ENCODE assay signal across 8 mouse cellular contexts in the genomic region with DNA sequence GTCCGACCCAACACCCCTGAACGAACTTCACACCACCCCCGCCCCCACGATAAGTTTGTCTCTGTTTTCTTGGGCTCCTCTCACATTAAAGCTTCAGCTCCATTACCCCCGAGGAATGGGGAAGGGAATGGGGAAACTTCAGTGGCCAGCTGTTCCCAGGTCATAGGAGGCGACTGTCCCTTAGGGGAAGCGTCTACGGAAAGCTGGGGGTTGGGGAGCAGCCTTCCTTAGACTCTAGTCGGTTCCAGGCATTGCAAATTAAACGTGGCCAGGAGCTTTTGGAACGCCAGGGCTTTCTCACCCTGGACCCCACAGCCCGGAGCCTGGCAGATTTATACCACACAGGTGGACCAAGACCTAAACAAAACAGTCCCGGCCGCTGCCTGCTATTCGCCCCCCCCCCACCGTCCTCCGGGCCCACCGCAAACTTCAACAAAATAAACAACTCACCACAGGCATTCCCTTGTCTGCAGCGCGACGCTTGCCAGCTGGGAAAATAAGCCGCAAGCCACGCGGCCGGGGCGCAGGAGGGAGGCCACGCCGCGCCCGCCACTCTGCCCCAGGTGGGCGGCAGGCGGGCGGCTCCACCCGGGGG. TPM values are rescaled to one million over a fixed set of nuclear protein-coding genes. Genes with fewer than 3 reads are reported as not detected.
DNase-seq lines count a peak whose midpoint lies in the region; ATAC-seq and TF ChIP-seq lines count a peak whose summit lies in the region.

No protein-coding gene starts in this region.

- H3K9me3 ChIP-seq in limb, embryonic 11.5 days (ENCODE audit: control insufficient read depth, low read length), result no peaks in the 10 kb centered on the region
- no peaks in the 10 kb centered on the region for H3K9me3 ChIP-seq in neural tube, embryonic 15.5 days (replicated peaks)

- H3K4me3 ChIP-seq in gastrocnemius, adult 2 months, result peak overlapping the region; percentile 84
- H3K4me3 ChIP-seq in limb, embryonic 11.5 days (ENCODE audit: low read depth, low read length), result peak overlapping the region; percentile 47
- H3K4me3 ChIP-seq in neural tube, embryonic 15.5 days (replicated peaks), result peak overlapping the region; percentile 67

- H3K27ac ChIP-seq in gastrocnemius, adult 2 months, result peak overlapping the region; percentile 98
- H3K27ac ChIP-seq in limb, embryonic 11.5 days (replicated peaks; ENCODE audit: low read depth, low read length), result peak overlapping the region; percentile 92
- H3K27ac ChIP-seq in neural tube, embryonic 15.5 days (replicated peaks), result peak overlapping the region; percentile 87

- intact Hi-C loops in gastrocnemius, adult 2 months (cut with DNase I), result no loop called here
- intact Hi-C loops in heart, postnatal 10 days (cut with DNase I), result no loop called here

- peak; percentile 59 for DNase-seq in gastrocnemius, adult 2 months
- no peak for DNase-seq in gastrocnemius, adult 8-10 months (ENCODE audit: low spot score in 2 of 2)
- peak; percentile 74 for DNase-seq in embryo, embryonic 11 days
- DNase-seq in heart, postnatal 10 days, result peak; percentile 41 to 48
- peak; percentile 74 for DNase-seq in limb, embryonic 11.5 days (ENCODE audit: low spot score)
- no peak for DNase-seq in thymus, adult 18-20 months
- DNase-seq in frontal cortex, postnatal 36 days (ENCODE audit: low spot score in 2 of 2), result no peak

- peak; percentile 18 for ATAC-seq in limb, embryonic 11.5 days (ENCODE audit: insufficient number of reproducible peaks, low FRiP score, low TSS enrichment, low read depth)
- ATAC-seq in neural tube, embryonic 15.5 days (ENCODE audit: low FRiP score), result no peak; the same call in 1 of the 2 replicates

- peak overlapping the region; percentile 74 for H3K4me2 ChIP-seq in limb, embryonic 11.5 days (ENCODE audit: low read depth, severe bottlenecking)
- H3K4me2 ChIP-seq in neural tube, embryonic 15.5 days, result peak overlapping the region; percentile 88

- H3K9ac ChIP-seq in limb, embryonic 11.5 days (ENCODE audit: low read length), result peak overlapping the region; percentile 72
- peak overlapping the region; percentile 78 for H3K9ac ChIP-seq in neural tube, embryonic 15.5 days (replicated peaks)

- TF ChIP-seq CTCF in gastrocnemius, adult 2 months (IDR thresholded peaks at IDR 0.05), result no peak

- WGBS in limb, embryonic 11.5 days, result under 1% methylated on average over 33 of the region's 34 CpGs
- under 1% methylated on average over 33 of the region's 34 CpGs for WGBS in neural tube, embryonic 15.5 days

- H3K36me3 ChIP-seq in limb, embryonic 11.5 days (ENCODE audit: control insufficient read depth, insufficient read depth, low read length), result no peaks in the 10 kb centered on the region
- H3K36me3 ChIP-seq in neural tube, embryonic 15.5 days, result no peaks in the 10 kb centered on the region

- H3K4me1 ChIP-seq in limb, embryonic 11.5 days (ENCODE audit: control insufficient read depth, insufficient read depth, low read length), result peaks cover 8% of the 10 kb centered on the region; the same call in 1 of the 2 replicates
- peaks cover 30% of the 10 kb centered on the region for H3K4me1 ChIP-seq in neural tube, embryonic 15.5 days

- 0 out of 2 replicates have a peak, but pooled peaks cover 5% of the 10 kb centered on the region for H3K27me3 ChIP-seq in limb, embryonic 11.5 days (ENCODE audit: control insufficient read depth, insufficient read depth, low read length)
- H3K27me3 ChIP-seq in neural tube, embryonic 15.5 days (replicated peaks), result no peaks in the 10 kb centered on the region

RNA-seq across cellular contexts. Expression of a gene that starts 0.6 kb away (rescaled TPM):
- 10 to 100 TPM; 39.2 to 41.3 TPM for total RNA-seq in gastrocnemius, adult 2 months (2021)
- 10 to 100 TPM; 36.9 to 46.0 (median 41.8) TPM for total RNA-seq in gastrocnemius, adult 8-10 months (2022)
- total RNA-seq in heart, postnatal 10 days (2021), result 10 to 100 TPM; 25.8 to 26.9 TPM
- polyA plus RNA-seq in limb, embryonic 11.5 days (2014; fragmentation: Nextera tagmentation; extraction: Ambion mirVana), result 19.4 and 21.8 TPM in 2 replicates
- polyA plus RNA-seq in neural tube, embryonic 15.5 days (2015; fragmentation: Nextera tagmentation; extraction: Ambion mirVana), result 43.3 and 53.7 TPM in 2 replicates

Comparison
In these comparisons a context has a peak if more than half of its experiments do, and no peak if none do; other contexts are left out.
1. DNase-seq: peak in gastrocnemius, adult 2 months (single experiment), embryo, embryonic 11 days (single experiment), heart, postnatal 10 days (2 of 2) and limb, embryonic 11.5 days (single experiment); none in gastrocnemius, adult 8-10 months (0 of 2), thymus, adult 18-20 months (0 of 2) and frontal cortex, postnatal 36 days (0 of 2).
2. Peak in every context shown above with its lines, with median percentiles within 50 percentile points of each other: H3K27ac ChIP-seq and H3K4me3 ChIP-seq.